Mouse (Mus musculus): ENCODE results near the gene Nolc1.
A peak's percentile ranks its signal among the peaks of the same experiment; 100 is the strongest.

Nolc1 gene

GRCm38 (mm10) chr19:46042476-46043011, 33.1 kb upstream of the Nolc1 start:
- DNase-seq (ENCODE audit: low spot score): no peak

- DNase-seq (ENCODE audit: low spot score): no peak
Measured at GRCm38 (mm10) chr19:46043380-46043779, 32.3 kb upstream of the Nolc1 start.

GRCm38 (mm10) chr19:46044271-46044992, 31.2 kb upstream of the Nolc1 start, which contains the start of gene Pprc1:
TSS of gene Pprc1 (plus strand) at chr19:46044886.
- DNase-seq (ENCODE audit: low spot score): no peak

- peak; percentile 80 for DNase-seq (ENCODE audit: low spot score)
Measured at GRCm38 (mm10) chr19:46044993-46045695, 30.5 kb upstream of the Nolc1 start, which contains the start of gene Ldb1. TSS of gene Ldb1 (minus strand) at chr19:46045214.

- DNase-seq (ENCODE audit: low spot score): peak; percentile 45
Measured at GRCm38 (mm10) chr19:46045696-46046311, 29.9 kb upstream of the Nolc1 start.

- no peak for DNase-seq (ENCODE audit: low spot score)
Measured at GRCm38 (mm10) chr19:46046621-46047025, 29.0 kb upstream of the Nolc1 start.

GRCm38 (mm10) chr19:46047426-46047825, 28.2 kb upstream of the Nolc1 start:
- DNase-seq (ENCODE audit: low spot score): no peak

- no peak for DNase-seq (ENCODE audit: low spot score)
Measured at GRCm38 (mm10) chr19:46049129-46049528, 26.5 kb upstream of the Nolc1 start.

GRCm38 (mm10) chr19:46050462-46050861, 25.2 kb upstream of the Nolc1 start:
- DNase-seq (ENCODE audit: low spot score): no peak

- DNase-seq (ENCODE audit: low spot score): no peak
Measured at GRCm38 (mm10) chr19:46055752-46056387, 19.8 kb upstream of the Nolc1 start.

- peak; percentile 87 for DNase-seq (ENCODE audit: low spot score)
Measured at GRCm38 (mm10) chr19:46056388-46056946, 19.2 kb upstream of the Nolc1 start.

GRCm38 (mm10) chr19:46056947-46057607, 18.6 kb upstream of the Nolc1 start:
- peak; percentile 71 for DNase-seq (ENCODE audit: low spot score)

- DNase-seq (ENCODE audit: low spot score): no peak
Measured at GRCm38 (mm10) chr19:46058466-46058865, 17.2 kb upstream of the Nolc1 start.

- DNase-seq (ENCODE audit: low spot score): no peak
Measured at GRCm38 (mm10) chr19:46060845-46061244, 14.8 kb upstream of the Nolc1 start.

- no peak for DNase-seq (ENCODE audit: low spot score)
Measured at GRCm38 (mm10) chr19:46068054-46068453, 7.6 kb upstream of the Nolc1 start.

- DNase-seq (ENCODE audit: low spot score): no peak
Measured at GRCm38 (mm10) chr19:46073285-46073684, 2.4 kb upstream of the Nolc1 start.

- DNase-seq (ENCODE audit: low spot score): no peak
Measured at GRCm38 (mm10) chr19:46074266-46074665, 1.4 kb upstream of the Nolc1 start.

GRCm38 (mm10) chr19:46078535-46078934, 2.9 kb downstream of the Nolc1 start:
- DNase-seq (ENCODE audit: low spot score): no peak

- DNase-seq (ENCODE audit: low spot score): no peak
Measured at GRCm38 (mm10) chr19:46085185-46085584, 9.5 kb downstream of the Nolc1 start.

- peak; percentile 36 for DNase-seq (ENCODE audit: low spot score)
Measured at GRCm38 (mm10) chr19:46086337-46086736, 10.7 kb downstream of the Nolc1 start.

- peak; percentile 18 for DNase-seq (ENCODE audit: low spot score)
Measured at GRCm38 (mm10) chr19:46087871-46088270, 12.2 kb downstream of the Nolc1 start.

Data from ovary, postnatal 14 days (tissue).